Mouse (Mus musculus): Measurements from ENCODE around the gene Ksr1.

Ksr1 gene

DNA sequence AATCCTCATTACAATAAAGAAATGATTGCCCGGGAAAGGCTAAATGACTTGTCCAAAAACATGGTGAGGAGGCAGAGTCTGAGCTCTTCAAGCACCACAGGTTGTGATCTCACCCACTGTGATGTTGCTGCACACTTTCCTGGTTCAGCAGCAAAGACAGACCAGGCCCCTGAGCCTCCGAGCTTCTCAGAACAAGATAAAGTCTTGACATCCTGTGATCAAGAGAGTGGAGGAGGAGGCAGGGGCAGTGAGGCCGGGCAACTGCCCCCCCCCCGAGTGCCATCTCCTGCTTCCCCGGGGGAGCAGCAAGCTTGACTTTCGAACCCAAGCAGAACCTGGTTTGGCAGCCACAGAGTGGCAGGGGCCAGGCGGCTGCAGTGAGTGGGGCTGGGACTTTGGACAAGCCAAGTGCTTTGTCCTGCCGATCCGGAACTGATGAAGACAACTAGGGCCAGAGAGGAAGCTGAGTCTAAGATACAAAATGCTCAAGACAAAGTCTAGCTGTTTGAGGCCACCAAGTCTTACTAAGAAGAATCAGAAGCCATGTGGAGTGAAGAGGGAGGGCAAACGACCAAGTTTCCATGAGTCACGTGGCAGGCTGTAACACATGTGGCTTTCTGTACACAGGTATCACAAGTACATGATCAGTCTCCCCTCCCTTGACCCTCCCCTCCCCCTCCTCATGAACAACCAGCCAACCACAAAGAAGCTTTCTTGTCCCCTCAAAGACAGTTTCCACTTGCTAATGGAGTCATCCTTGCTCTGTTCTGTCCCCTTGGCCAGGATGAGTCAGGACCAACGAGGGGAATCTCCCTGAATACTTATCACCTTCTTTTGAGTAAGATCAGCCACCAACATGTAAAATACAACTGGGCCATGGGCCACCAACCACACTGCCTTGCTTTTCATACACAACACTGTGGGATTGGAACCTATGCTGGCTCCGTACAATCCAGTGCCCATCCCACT is 16.5 kb downstream of the Ksr1 start:
- in situ Hi-C loops (cut with MboI; ENCODE audit: unreplicated experiment in 2 of 2) = no loop called here

DNA sequence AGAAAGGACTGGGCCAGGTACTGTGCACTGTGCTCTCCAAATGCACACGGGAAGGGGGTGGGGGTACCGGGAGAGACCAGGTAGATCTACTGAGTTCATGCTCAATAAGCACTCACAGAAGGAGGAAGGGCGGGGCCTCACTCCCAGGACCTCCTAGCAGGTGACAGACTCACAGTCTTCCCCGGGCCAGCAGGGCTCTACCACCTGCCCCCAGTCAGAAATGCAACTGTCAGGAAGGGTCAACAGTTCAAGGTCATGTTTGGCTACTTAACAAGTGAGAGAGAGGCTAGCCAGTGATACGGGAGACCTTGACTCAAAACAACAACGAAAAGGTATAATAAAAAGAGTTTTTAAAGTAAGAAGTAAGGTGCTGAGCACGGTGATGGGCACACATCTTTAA is 18.0 kb downstream of the Ksr1 start:
- in situ Hi-C loops (cut with MboI; ENCODE audit: unreplicated experiment in 2 of 2) = no loop called here

DNA sequence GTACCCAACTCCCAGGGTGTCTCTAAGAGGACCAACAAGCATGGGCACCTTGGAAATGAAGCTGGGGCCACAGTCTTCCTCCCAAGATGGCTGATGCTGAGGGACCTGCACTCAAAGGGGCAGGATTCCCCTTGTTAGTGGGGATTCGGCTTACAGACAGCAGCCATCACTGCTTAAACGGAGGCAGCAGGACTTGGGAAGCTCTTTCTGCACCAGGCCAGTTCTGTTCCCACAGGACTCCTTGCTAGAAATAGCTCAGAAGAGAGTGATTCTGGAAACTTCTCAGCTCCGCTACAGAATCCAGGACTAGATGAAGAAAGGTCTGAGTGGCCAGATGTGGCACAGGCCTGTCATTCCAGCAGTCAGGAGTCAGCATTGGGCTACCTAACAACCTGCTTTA is 19.2 kb downstream of the Ksr1 start:
- in situ Hi-C loops (cut with MboI; ENCODE audit: unreplicated experiment in 2 of 2) = no loop called here

DNA sequence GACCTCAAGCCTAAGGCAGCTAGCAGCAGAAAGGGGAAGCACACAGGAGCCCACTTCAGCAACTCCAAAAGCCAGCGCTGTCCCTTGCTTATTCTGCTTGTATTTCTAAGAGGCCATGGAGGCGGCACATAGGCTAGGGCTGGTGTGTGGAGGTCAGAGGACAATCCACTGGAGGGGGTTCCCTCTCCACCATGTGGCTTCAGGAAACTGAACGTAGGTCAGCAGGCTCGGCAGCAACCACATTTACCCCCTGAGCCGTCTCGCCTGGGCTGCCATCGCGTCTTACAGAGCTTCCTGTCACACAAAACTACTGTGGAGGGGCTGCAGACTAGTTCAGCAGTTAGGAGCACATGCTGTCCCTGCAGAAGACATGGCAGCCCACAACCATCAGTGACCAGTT is 20.4 kb downstream of the Ksr1 start:
- in situ Hi-C loops (cut with MboI; ENCODE audit: unreplicated experiment in 2 of 2) = no loop called here

DNA sequence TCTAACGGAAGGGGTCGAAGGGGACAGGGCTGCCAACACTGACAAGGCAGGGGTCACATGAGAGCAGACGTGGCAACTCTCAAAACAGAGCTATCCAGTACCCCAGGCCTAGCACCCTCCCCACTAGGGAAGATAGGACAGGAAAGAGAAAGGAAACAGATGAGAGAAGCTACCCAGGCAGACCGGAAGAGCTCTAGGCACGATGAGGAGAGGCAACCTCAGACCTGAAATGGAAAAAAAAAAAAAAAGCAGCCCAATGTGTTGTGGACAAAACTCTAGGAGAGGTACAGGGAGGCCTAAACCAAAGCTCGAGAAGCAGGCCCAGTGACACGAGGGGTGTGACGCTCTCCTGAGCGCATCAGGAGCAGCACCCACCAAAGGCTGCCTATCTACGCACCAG is 23.7 kb downstream of the Ksr1 start:
- in situ Hi-C loops (cut with MboI; ENCODE audit: unreplicated experiment in 2 of 2) = no loop called here

DNA sequence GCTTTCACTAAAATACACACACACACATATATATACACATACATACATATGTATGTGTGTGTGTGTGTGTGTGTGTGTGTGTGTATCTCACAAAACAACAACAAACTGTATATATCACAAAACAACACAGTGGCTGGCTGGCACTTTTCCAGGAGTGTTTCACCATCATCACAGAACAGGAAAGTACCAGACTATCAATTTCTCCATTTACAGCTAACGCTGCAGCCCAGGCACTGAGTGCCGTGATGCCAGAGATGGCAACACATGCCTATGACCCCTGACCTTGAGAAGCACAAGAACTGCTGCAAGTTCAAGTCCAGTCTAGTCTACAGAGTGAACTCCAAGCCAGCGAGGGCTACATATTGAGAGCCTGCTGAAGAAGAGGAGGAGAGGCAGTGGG is 26.1 kb downstream of the Ksr1 start:
- in situ Hi-C loops (cut with MboI; ENCODE audit: unreplicated experiment in 2 of 2) = no loop called here

DNA sequence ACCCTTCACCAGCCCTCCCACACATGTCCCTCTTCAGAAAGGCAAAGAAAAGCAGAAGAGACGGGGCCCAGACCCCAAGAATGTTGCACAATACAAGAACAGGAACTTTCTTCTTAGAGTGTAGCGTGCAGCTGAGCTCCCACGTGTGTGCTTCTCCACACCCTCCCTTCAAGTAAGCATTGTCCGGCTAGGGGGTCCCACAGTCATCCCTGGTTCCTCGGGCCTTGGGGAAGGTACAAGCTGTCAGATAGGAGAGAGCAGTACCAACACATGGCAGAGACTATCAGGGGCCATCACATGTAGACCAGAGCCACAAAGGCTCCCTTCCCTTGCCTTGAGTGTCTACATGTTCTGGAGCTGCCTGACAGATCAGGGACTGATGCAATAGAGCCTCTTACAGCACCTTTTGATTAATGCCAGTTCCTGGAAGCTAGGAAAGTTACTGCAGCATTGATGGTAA is 27.3 kb downstream of the Ksr1 start:
- in situ Hi-C loops (cut with MboI; ENCODE audit: unreplicated experiment in 2 of 2) = no loop called here

DNA sequence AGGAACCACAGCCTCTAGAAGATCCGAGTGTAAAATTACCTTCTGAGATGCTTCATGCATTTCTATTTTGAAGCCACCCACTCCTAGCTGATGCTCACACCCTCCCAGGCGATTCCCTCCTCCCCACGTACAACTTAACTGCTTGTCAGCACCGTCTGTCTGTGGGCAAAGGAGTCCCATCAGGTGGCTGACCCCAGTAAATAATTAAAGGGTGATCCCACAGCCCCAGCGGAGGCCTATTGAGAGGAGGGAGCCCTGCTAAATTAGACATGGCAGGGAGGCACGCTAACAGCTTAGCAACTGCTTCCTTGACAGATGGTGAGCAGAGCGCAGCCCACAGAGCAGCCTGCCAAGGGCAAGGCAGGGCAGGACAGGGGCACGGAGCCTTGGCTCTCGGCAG is 29.5 kb downstream of the Ksr1 start:
- in situ Hi-C loops (cut with MboI; ENCODE audit: unreplicated experiment in 2 of 2) = no loop called here

DNA sequence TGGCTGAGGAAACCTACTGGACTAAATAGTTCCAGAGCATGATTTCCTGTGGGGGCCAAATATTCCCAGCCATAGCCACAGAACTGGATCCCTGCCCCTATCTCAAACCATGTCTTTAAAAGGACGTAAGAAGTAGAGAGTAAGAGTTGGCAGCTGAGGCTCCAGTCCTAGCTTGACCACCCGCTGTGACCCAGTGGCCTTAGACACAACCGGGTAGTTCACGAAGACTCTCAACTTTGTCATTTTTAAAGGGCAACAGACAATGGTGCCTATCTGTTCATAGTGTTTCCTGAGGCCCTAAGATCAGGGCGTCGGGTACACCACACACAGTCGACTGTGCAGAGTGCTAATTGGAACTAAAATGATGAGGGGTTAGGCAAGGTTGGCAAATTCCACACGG is 30.5 kb downstream of the Ksr1 start:
- in situ Hi-C loops (cut with MboI; ENCODE audit: unreplicated experiment in 2 of 2) = no loop called here

DNA sequence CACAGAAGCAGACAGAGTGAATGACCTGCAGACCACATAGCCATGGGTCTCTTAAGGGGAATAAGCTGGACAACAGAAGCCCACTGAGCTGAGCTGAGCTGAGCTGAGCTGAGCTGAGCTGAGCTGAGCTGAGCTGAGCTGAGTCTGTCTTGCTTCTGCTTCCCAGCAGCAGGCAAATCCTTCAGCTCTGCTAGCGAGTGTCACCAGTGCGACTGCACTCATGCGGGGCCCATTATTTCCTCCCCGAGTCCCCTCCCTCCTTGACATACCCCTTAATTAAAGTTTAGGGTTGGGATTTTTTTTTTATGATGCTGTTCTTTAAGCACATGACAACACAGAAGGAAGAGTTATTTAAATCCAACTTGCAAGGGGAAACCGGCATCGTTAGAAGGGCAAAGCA is 32.1 kb downstream of the Ksr1 start:
- in situ Hi-C loops (cut with MboI; ENCODE audit: unreplicated experiment in 2 of 2) = no loop called here

DNA sequence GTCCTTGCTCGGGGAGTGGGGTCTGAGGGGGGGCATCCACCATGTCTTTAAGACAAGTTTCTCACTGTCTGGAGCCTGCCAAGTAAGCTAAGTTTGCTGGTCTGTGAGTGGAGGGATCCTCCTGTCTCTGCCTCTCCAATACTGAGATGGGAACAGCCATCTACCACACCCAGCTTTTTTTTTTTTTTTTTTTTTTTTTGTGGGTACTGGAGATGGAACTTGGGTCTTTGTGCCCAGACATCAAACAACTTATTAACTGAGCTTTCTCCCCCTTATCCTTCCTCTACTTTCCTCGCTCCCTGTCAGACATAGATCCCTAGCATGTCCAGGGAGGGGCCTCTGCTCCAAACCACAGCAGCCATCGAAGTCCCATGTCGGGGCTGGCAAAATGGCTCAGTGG is 32.8 kb downstream of the Ksr1 start:
- in situ Hi-C loops (cut with MboI; ENCODE audit: unreplicated experiment in 2 of 2) = no loop called here

DNA sequence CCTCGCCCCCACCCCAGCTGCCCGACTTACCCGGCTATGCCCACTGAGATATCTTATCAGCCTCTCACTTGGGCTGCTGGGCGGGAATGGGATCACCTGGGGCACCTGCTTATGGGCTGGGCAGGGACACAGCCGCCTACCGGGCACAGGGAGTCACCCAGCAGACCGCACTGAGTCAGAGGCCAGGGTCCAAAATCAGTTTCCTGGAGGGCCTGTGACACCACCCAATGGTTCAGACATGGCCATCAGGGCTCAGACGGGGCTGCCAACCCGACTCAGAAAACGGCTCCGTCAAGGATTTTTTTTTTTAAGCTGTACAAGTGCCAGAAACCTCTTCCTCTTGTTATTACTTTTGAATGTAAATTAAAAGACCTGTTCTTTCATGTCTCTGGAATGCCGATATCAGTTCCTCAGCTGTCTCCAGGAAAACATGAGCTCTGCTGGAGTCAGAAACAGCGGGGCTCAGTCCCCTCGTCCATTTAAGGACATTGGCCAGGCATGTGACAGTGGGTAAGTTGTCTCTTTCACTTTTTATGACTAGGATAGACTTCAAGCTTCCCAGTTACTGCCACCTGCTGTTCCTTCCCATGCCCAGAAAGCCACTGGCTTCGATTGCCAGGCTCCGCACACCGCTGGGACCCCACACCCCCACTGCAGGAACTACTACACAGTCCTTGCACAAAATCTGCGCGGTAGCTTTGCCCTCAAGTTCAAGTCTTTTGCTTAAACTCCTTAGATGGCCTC is 33.5 kb downstream of the Ksr1 start:
- in situ Hi-C loops (cut with MboI; ENCODE audit: unreplicated experiment in 2 of 2) = no loop called here

DNA sequence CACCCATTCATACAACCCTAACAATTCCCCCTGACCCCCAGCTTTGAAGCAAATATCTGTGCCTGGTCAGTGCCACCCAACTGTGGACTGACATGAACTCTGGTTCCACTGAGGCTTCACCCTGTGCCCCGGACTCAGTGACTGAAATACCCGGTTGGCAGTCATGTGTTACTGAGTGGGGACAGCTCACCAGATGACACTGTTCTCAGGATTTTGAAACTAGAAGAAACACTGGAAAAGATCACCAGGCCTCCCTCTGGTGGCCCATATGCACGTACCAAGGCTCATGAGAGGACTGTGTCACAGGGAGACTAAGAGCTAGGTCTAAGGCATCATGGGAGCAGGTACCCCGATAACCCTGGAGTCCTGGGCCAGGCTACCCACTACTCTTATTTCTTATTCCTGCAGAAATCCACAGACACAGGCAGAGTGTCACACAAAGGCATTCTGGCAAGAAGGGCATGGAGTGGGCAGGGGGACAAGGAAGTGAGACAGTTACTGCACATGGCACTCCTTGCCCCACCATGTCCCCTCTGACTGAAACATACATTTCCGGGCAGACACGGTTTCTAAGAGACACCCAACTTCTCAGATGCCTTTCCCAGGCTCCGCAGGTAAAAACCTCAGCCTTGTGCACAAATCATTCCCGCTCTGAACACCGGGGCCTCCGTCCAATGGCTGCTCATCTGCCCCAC is 34.2 kb downstream of the Ksr1 start:
- in situ Hi-C loops (cut with MboI; ENCODE audit: unreplicated experiment in 2 of 2) = no loop called here

DNA sequence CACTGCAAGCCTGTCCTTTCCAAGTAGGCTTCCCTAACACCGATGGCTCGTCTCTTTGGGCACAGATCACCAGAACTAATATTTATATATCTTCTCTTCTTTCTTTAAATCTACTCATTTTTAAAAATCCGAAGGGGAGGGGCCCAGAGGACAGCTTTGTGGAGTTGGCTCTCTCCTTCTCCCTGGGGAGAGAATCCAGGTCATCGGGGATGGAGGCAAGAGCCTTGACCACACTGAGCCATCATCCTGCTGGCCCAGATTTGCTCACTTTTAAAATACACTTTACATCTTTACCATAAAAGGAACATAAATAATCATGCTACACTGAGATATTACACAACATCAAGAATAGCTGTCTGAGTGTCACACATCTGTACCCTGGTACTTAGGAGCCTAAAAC is 35.8 kb downstream of the Ksr1 start:
- in situ Hi-C loops (cut with MboI; ENCODE audit: unreplicated experiment in 2 of 2) = no loop called here

DNA sequence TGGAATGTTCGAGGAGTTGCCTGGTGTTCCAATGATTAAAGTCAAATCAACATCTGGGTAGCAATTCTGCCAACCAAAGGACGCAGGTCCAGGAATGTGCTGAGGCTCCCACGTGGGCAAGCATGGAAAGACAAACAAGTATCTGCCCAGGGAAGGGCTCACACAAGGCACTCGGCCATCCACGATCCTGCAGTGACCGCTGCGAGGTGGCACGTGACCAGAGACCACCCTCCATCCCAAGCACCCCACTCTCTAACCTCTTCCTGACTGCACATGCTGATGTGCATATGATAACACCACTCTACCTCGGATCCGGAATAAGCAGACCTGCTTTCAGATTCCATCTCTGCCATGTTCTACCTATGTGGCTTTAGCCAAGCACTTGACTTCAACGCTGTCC is 38.3 kb downstream of the Ksr1 start:
- in situ Hi-C loops (cut with MboI; ENCODE audit: unreplicated experiment in 2 of 2) = no loop called here

DNA sequence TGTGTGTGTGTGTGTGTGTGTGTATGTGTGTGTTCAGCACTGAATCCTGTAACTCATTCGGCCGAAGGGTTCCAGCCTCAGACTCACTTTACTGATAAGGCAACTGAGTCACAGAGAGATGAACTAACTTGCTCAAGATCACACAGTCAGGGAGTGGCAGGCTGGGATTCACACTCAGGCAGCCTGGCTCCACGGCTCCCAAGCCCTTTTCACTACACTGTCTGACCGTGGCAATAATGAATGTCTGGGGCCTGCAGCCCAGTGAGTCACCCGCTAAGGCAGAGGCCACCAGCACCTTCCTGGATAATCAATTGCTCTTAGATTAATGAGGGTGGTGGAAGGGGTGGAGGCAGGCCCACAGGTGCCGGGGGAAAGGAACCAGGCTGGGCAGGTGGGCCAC is 41.2 kb downstream of the Ksr1 start:
- in situ Hi-C loops (cut with MboI; ENCODE audit: unreplicated experiment in 2 of 2) = no loop called here

DNA sequence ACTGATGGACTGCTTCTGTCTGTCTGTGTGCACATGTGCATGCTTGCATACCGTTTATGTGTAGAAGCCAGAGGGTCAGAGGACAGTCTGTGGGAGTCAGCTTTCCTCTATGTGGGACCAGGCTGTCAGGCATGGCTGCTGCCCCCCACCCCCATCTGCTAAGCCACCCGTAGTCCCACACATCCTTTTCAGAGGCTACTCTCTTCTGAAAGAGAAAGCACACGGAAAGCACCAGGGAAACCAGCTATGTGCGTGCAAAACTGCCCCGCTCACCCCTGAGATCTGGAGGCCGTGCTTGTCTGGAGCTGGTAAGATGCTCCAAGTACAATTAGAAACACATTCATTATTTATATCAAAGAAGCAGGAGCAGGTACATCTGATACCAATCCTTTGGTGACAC is 41.7 kb downstream of the Ksr1 start:
- in situ Hi-C loops (cut with MboI; ENCODE audit: unreplicated experiment in 2 of 2) = no loop called here

DNA sequence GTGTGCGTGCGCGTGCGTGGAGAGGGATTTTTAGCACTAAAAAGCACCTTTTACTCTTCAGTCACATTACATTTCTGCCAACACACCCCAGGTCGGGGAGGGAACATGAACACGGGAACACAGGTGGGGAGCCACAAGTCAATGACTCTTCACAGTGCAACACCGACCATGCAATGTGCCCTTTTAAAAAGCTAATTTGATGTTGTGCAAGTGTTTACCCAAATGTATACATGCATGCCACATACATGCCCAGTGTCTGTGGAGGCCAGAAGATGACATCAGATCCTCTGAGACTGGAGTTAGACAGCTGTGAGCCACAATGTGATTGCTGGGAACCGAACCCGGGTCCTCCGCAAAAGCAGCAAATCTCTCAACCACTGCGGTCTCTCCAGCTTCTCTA is 42.1 kb downstream of the Ksr1 start:
- in situ Hi-C loops (cut with MboI; ENCODE audit: unreplicated experiment in 2 of 2) = no loop called here

DNA sequence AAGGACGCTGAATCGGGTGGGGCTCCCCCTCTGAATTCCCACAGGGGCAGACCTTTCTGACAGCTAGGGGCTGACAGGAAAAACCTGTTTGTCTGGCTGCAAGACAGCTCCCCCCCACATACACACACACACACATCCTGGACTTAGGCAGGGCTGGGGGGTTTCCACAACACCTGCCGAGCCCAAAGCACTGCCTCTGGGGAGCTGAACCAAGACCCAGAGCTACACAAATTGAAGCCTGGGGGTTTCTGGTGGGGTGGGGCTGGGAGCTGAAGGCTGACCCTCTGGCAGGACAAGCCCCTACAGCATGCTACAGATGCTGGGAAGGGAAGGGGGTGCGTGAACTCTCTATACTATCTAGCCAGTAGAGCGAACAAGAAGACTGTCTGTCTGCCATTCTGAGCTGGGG is 42.7 kb downstream of the Ksr1 start:
- in situ Hi-C loops (cut with MboI; ENCODE audit: unreplicated experiment in 2 of 2) = no loop called here

DNA sequence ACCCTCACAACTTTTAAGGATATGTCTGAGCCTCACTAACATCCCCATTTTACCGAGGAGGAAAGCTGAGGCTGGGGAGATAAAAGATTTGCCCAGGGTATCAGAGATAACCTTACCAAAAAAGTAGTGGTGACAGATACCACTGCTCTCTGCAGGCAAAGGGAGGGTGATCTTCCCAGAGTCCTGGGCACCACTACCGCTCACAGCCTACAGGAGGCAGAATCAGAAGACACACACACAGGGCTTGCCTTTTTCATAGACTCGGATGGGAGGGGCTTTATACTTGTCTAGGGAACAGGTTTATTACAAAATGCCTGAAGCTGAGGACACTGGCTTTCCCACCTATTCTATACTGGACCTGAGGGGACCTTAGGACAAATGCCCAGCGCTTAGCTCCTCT is 43.9 kb downstream of the Ksr1 start:
- in situ Hi-C loops (cut with MboI; ENCODE audit: unreplicated experiment in 2 of 2) = no loop called here

DNA sequence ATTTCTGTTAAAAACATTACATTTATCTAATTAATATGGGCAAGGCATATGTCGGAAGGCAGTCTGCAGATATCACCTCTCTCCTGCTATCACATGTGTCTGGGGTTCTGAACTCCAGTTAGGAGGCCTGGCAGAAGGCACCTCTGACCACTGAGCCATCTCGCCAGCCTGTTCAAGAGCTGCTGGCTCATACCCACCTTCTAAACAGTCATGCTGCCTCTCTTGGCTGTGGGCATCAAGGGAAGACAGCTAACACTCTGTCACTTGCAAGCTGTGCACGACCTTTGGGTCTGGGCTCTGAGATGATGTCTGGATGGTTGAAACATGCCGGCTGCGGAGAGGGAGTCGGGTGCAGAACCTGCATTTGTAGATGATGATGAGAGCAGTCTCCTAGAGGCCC is 44.6 kb downstream of the Ksr1 start:
- in situ Hi-C loops (cut with MboI; ENCODE audit: unreplicated experiment in 2 of 2) = no loop called here
